Mouse (Mus musculus): ENCODE results near the gene U2af2. TPM values are rescaled to one million over a fixed set of nuclear protein-coding genes. Genes with fewer than 3 reads are reported as not detected.

Gene U2af2
- total RNA-seq, 2 experiments from 2014 or later = 163 to 176 TPM

- no peak for DNase-seq (ENCODE audit: low spot score in 2 of 2)
Measured at GRCm38 (mm10) chr7:5101066-5101663, 39.2 kb downstream of the U2af2 start.

GRCm38 (mm10) chr7:5102564-5102963 is 40.6 kb downstream of the U2af2 start:
- no peak for DNase-seq (ENCODE audit: low spot score in 2 of 2)

- no peak for DNase-seq (ENCODE audit: low spot score in 2 of 2)
Measured at GRCm38 (mm10) chr7:5108272-5108671, 46.3 kb downstream of the U2af2 start.

GRCm38 (mm10) chr7:5109301-5109700 is 47.4 kb downstream of the U2af2 start:
- no peak for DNase-seq (ENCODE audit: low spot score in 2 of 2)

GRCm38 (mm10) chr7:5112701-5113100 is 50.8 kb downstream of the U2af2 start:
- no peak for DNase-seq (ENCODE audit: low spot score in 2 of 2)

GRCm38 (mm10) chr7:5116850-5117249 is 54.9 kb downstream of the U2af2 start, which contains the start of gene Rfpl4:
Gene Rfpl4 (minus strand): TSS chr7:5116950.
- no peak for DNase-seq (ENCODE audit: low spot score in 2 of 2)

- no peak for DNase-seq (ENCODE audit: low spot score in 2 of 2)
Measured at GRCm38 (mm10) chr7:5125078-5125477, 63.1 kb downstream of the U2af2 start.

GRCm38 (mm10) chr7:5125549-5126406 is 63.8 kb downstream of the U2af2 start, which contains the start of gene Rasl2-9:
Gene Rasl2-9 (minus strand): TSS chr7:5125950.
- DNase-seq (ENCODE audit: low spot score in 2 of 2) = peak; percentile 79 to 82

Small RNA genes within 50 kb of the gene (microRNA-seq; reads per million reads assigned to microRNA genes)
- gene Gm26217 = 0 reads per million in 2 experiments

Other genes with a start within 250 kb of the U2af2 start
- 100 to 1,000 TPM; 103 to 123 TPM for gene Ube2s, start 249.6 kb upstream of the U2af2 start, total RNA-seq (2021)
- 100 to 1,000 TPM; 134 to 137 TPM for gene Shisa7, start 217.4 kb upstream of the U2af2 start, total RNA-seq (2021)
- 1 to 10 TPM; 3.2 to 5.5 TPM for gene Isoc2b, start 191.9 kb upstream of the U2af2 start, total RNA-seq (2021)
- gene Isoc2a, start 185.0 kb upstream of the U2af2 start, total RNA-seq (2021) = 1 to 10 TPM; 8.9 to 9.8 TPM
- under 1 TPM; 0.41 to 0.44 TPM for gene Gm36210, start 155.6 kb upstream of the U2af2 start, total RNA-seq (2021)
- gene Zfp628, start 146.9 kb upstream of the U2af2 start, total RNA-seq (2021) = 10 to 100 TPM; 11.5 to 14.6 TPM
- 10 to 100 TPM; 67.8 to 76.2 TPM for gene Nat14, start 140.1 kb upstream of the U2af2 start, total RNA-seq (2021)
- gene Ssc5d, start 136.4 kb upstream of the U2af2 start, total RNA-seq (2021) = 1 to 10 TPM; 2.7 to 2.8 TPM
- not detected for gene Sbk2, start 97.7 kb upstream of the U2af2 start, total RNA-seq (2021)
- gene Sbk3, start 91.0 kb upstream of the U2af2 start, total RNA-seq (2021) = under 1 TPM; 0.44 to 0.67 TPM
- 10 to 100 TPM; 36.9 to 39.0 TPM for gene Zfp579, start 66.0 kb upstream of the U2af2 start, total RNA-seq (2021)
- gene Zfp524, start 47.7 kb upstream of the U2af2 start, total RNA-seq (2021) = 1 to 10 TPM; 5.7 to 6.4 TPM
- gene Fiz1, start 47.4 kb upstream of the U2af2 start, total RNA-seq (2021) = 10 to 100 TPM; 21.4 to 27.7 TPM
- gene Gm44973, start 46.6 kb upstream of the U2af2 start, total RNA-seq (2021) = not detected
- 10 to 100 TPM; 34.6 to 35.8 TPM for gene Zfp865, start 41.8 kb upstream of the U2af2 start, total RNA-seq (2021)
- gene Ccdc106, start 41.6 kb upstream of the U2af2 start, total RNA-seq (2021) = 10 to 100 TPM; 65.6 to 67.2 TPM
- gene 4632433K11Rik, start 28.0 kb upstream of the U2af2 start, total RNA-seq (2021) = not detected
- 1 to 10 TPM; 5.3 to 7.0 TPM for gene Zfp784, start 23.7 kb upstream of the U2af2 start, total RNA-seq (2021)
- 10 to 100 TPM; 57.8 to 63.2 TPM for gene Zfp580, start 10.6 kb upstream of the U2af2 start, total RNA-seq (2021)
- gene Epn1, start 18.1 kb downstream of the U2af2 start, total RNA-seq (2021) = 100 to 1,000 TPM; 479 to 480 TPM
- not detected for gene Rfpl4, start 54.8 kb downstream of the U2af2 start, total RNA-seq (2021)
- not detected for gene Rasl2-9, start 63.8 kb downstream of the U2af2 start, total RNA-seq (2021)
- gene Vmn1r55, start 87.5 kb downstream of the U2af2 start, total RNA-seq (2021) = not detected
- gene Vmn1r56, start 134.6 kb downstream of the U2af2 start, total RNA-seq (2021) = not detected
- gene Vmn1r57, start 156.3 kb downstream of the U2af2 start, total RNA-seq (2021) = not detected

All from layer of hippocampus, postnatal 14 days (tissue).